Mouse (Mus musculus) thymus, adult 2 months (tissue): ENCODE measurements around the gene Zfyve28.

Experiments
- CTCF ChIP-seq: fragments of 200-500 bp; IDR thresholded peaks from 2 replicates; pipeline ENCODE4 v1.5.1; 2012; ENCODE audit warnings: mild to moderate bottlenecking, control low read depth, low read length, moderate library complexity, borderline replicate concordance; ENCODE audit not compliant: control insufficient read depth, poor library complexity, insufficient read depth; ENCODE audit errors: extremely low read depth
- POLR2A ChIP-seq: fragments of 200-500 bp; IDR thresholded peaks from 2 replicates; pipeline ENCODE4 v1.6.1; 2012; ENCODE audit warnings: mild to moderate bottlenecking, low read length, control low read depth, moderate library complexity; ENCODE audit not compliant: control insufficient read depth, poor library complexity, insufficient read depth; ENCODE audit errors: extremely low read depth

GRCm38 (mm10) chr5:34273251-34273681 is 15.0 kb downstream of the Zfyve28 start:
- no peak for TF ChIP-seq POLR2A
- no peak for TF ChIP-seq CTCF
